Comparison of ENCODE assay signal across 18 mouse cellular contexts in genomic region chr19:57126950-57127349, GRCm38 (mm10).
A peak's percentile ranks its signal among the peaks of the same experiment; 100 is the strongest.
DNase-seq lines count a peak whose midpoint lies in the region; ATAC-seq and TF ChIP-seq lines count a peak whose summit lies in the region.
"Had no signal": no experiment of that assay in that cellular context is flagged by ENCODE, and none has a peak within 500 bp of the region (broad histone marks: within the 10 kb centered on the region; RNA-seq: fewer than 3 reads in every experiment).

No protein-coding gene starts in this region.

- H3K9ac ChIP-seq in limb, embryonic 12.5 days (replicated peaks) = no peak overlapping the region
- no peak overlapping the region for H3K9ac ChIP-seq in embryonic facial prominence, embryonic 15.5 days
- H3K9ac ChIP-seq in stomach, embryonic 16.5 days (ENCODE audit: low read length) = no peak overlapping the region
- H3K9ac ChIP-seq: forebrain, embryonic 15.5 days; heart, embryonic 13.5 days; hindbrain, embryonic 15.5 days had no signal

- WGBS in limb, embryonic 12.5 days = 29% methylated on average over 10 of the region's 10 CpGs
- 39% methylated on average over 10 of the region's 10 CpGs for WGBS in limb, embryonic 10.5 days
- WGBS in embryonic facial prominence, embryonic 10.5 days = 54% methylated on average over 10 of the region's 10 CpGs
- WGBS in embryonic facial prominence, embryonic 15.5 days = 37% methylated on average over 10 of the region's 10 CpGs
- 75% methylated on average over 10 of the region's 10 CpGs for whole genome bisulfite sequencing in stomach, embryonic 16.5 days
- 79% methylated on average over 10 of the region's 10 CpGs for WGBS in lung, adult 2 months

- H3K4me1 ChIP-seq in limb, embryonic 12.5 days (replicated peaks) = peaks cover 17% of the 10 kb centered on the region
- H3K4me1 ChIP-seq in limb, embryonic 10.5 days = peaks cover 32% of the 10 kb centered on the region
- H3K4me1 ChIP-seq in embryonic facial prominence, embryonic 10.5 days = peaks cover 34% of the 10 kb centered on the region
- H3K4me1 ChIP-seq in embryonic facial prominence, embryonic 15.5 days = peaks cover 23% of the 10 kb centered on the region
- peaks cover 12% of the 10 kb centered on the region; the same call in 1 of the 2 replicates for H3K4me1 ChIP-seq in stomach, embryonic 16.5 days (ENCODE audit: control insufficient read depth, insufficient read depth, low read length)
- peaks cover 9% of the 10 kb centered on the region; the same call in 1 of the 2 replicates for H3K4me1 ChIP-seq in lung, adult 2 months (ENCODE audit: control insufficient read depth, insufficient read depth, low read length)
- H3K4me1 ChIP-seq: forebrain, embryonic 15.5 days; hindbrain, embryonic 15.5 days had no signal

- H3K36me3 ChIP-seq in limb, embryonic 12.5 days = no peaks in the 10 kb centered on the region
- H3K36me3 ChIP-seq in limb, embryonic 10.5 days = no peaks in the 10 kb centered on the region
- no peaks in the 10 kb centered on the region for H3K36me3 ChIP-seq in embryonic facial prominence, embryonic 10.5 days (replicated peaks)
- H3K36me3 ChIP-seq in embryonic facial prominence, embryonic 15.5 days = no peaks in the 10 kb centered on the region
- no peaks in the 10 kb centered on the region for H3K36me3 ChIP-seq in stomach, embryonic 16.5 days (ENCODE audit: control insufficient read depth, insufficient read depth, low read length)
- H3K36me3 ChIP-seq: forebrain, embryonic 15.5 days had no signal

- no peak for TF ChIP-seq CTCF in lung, adult 2 months (IDR thresholded peaks at IDR 0.05; ENCODE audit: insufficient read depth, low read length)

- ATAC-seq in limb, embryonic 12.5 days (ENCODE audit: insufficient number of reproducible peaks, insufficient read depth, low FRiP score, low TSS enrichment, low read depth) = no peak
- ATAC-seq in embryonic facial prominence, embryonic 15.5 days (ENCODE audit: insufficient number of reproducible peaks, low FRiP score, low TSS enrichment, low read depth) = no peak
- ATAC-seq in stomach, embryonic 16.5 days (ENCODE audit: insufficient read depth, low FRiP score) = no peak
- ATAC-seq: forebrain, embryonic 15.5 days had no signal

- H3K27ac ChIP-seq in limb, embryonic 12.5 days = peak overlapping the region; percentile 12; the same call in 1 of the 2 replicates
- H3K27ac ChIP-seq in limb, embryonic 10.5 days = no peak overlapping the region
- 0 out of 2 replicates have a peak overlapping the region, but pooled peaks have one; percentile 21 for H3K27ac ChIP-seq in embryonic facial prominence, embryonic 10.5 days (replicated peaks)
- peak overlapping the region; percentile 81 for H3K27ac ChIP-seq in embryonic facial prominence, embryonic 15.5 days (replicated peaks)
- peak overlapping the region; percentile 59 for H3K27ac ChIP-seq in stomach, embryonic 16.5 days (ENCODE audit: low read length)
- H3K27ac ChIP-seq: forebrain, embryonic 15.5 days; heart, embryonic 13.5 days; hindbrain, embryonic 15.5 days had no signal

- H3K9me3 ChIP-seq in limb, embryonic 12.5 days = no peaks in the 10 kb centered on the region
- H3K9me3 ChIP-seq in limb, embryonic 10.5 days (replicated peaks) = no peaks in the 10 kb centered on the region
- H3K9me3 ChIP-seq in embryonic facial prominence, embryonic 10.5 days = no peaks in the 10 kb centered on the region
- no peaks in the 10 kb centered on the region for H3K9me3 ChIP-seq in embryonic facial prominence, embryonic 15.5 days (replicated peaks)
- no peaks in the 10 kb centered on the region for H3K9me3 ChIP-seq in stomach, embryonic 16.5 days (replicated peaks; ENCODE audit: control insufficient read depth, low read length)
- H3K9me3 ChIP-seq: forebrain, embryonic 15.5 days; heart, embryonic 13.5 days; hindbrain, embryonic 15.5 days had no signal

- DNase-seq in limb, embryonic 10.5 days (ENCODE audit: low spot score) = no peak
- DNase-seq in embryonic facial prominence, embryonic 10.5 days (ENCODE audit: low spot score) = no peak
- DNase-seq in right cerebral cortex, adult 18-20 months = no peak
- no peak for DNase-seq in lung, adult 2 months
- DNase-seq in adrenal gland, postnatal 4 days (ENCODE audit: low spot score in 2 of 2) = no peak
- DNase-seq: adrenal gland, postnatal 14 days; cerebellum, adult 11 months; cerebellum, adult 8-10 months; cerebellum, postnatal 14 days; embryo, embryonic 11 days; gastrocnemius, postnatal 14 days; heart, postnatal 36 days had no signal

- TF ChIP-seq POLR2A in lung, adult 2 months (IDR thresholded peaks at IDR 0.05; ENCODE audit: borderline replicate concordance, extremely low read depth, low read depth, low read length) = no peak

- no peak overlapping the region for H3K4me3 ChIP-seq in limb, embryonic 12.5 days (replicated peaks)
- H3K4me3 ChIP-seq in limb, embryonic 10.5 days = no peak overlapping the region
- H3K4me3 ChIP-seq in embryonic facial prominence, embryonic 10.5 days = no peak overlapping the region
- H3K4me3 ChIP-seq in embryonic facial prominence, embryonic 15.5 days (replicated peaks) = no peak overlapping the region
- H3K4me3 ChIP-seq in stomach, embryonic 16.5 days (replicated peaks; ENCODE audit: low read length) = no peak overlapping the region
- no peak overlapping the region for H3K4me3 ChIP-seq in lung, adult 2 months (replicated peaks; ENCODE audit: extremely low read depth, low read depth, low read length)
- H3K4me3 ChIP-seq: forebrain, embryonic 15.5 days; heart, embryonic 13.5 days; hindbrain, embryonic 15.5 days had no signal

- no peak overlapping the region for H3K4me2 ChIP-seq in limb, embryonic 12.5 days
- H3K4me2 ChIP-seq in embryonic facial prominence, embryonic 15.5 days (replicated peaks) = no peak overlapping the region
- H3K4me2 ChIP-seq in stomach, embryonic 16.5 days (ENCODE audit: low read depth, low read length) = no peak overlapping the region
- H3K4me2 ChIP-seq: forebrain, embryonic 15.5 days; heart, embryonic 13.5 days; hindbrain, embryonic 15.5 days had no signal

- H3K27me3 ChIP-seq in limb, embryonic 12.5 days = no peaks in the 10 kb centered on the region
- H3K27me3 ChIP-seq in limb, embryonic 10.5 days (ENCODE audit: low read depth, poor library complexity, severe bottlenecking) = peaks cover 41% of the 10 kb centered on the region
- 0 out of 2 replicates have a peak, but pooled peaks cover 2% of the 10 kb centered on the region for H3K27me3 ChIP-seq in embryonic facial prominence, embryonic 10.5 days (replicated peaks; ENCODE audit: low read depth, poor library complexity, severe bottlenecking)
- no peaks in the 10 kb centered on the region for H3K27me3 ChIP-seq in embryonic facial prominence, embryonic 15.5 days
- no peaks in the 10 kb centered on the region for H3K27me3 ChIP-seq in stomach, embryonic 16.5 days (ENCODE audit: control insufficient read depth, insufficient read depth, low read length)
- H3K27me3 ChIP-seq: forebrain, embryonic 15.5 days; heart, embryonic 13.5 days; hindbrain, embryonic 15.5 days had no signal
